Mouse (Mus musculus): ENCODE data around the gene Szrd1. TPM values are rescaled to one million over a fixed set of nuclear protein-coding genes. Genes with fewer than 3 reads are reported as not detected.

The Szrd1 gene
- polyA plus RNA-seq, 1 experiment = 136 TPM

- Histone ChIP-seq H3K36me3 (replicated peaks; ENCODE audit: low read length) (peaks cover 63% of the 10 kb centered on the region), H3K27me3 (replicated peaks) (no peaks in the 10 kb centered on the region), H3K4me1 (peaks cover 83% of the 10 kb centered on the region), H3K9me3 (no peaks in the 10 kb centered on the region), H3K4me3 (replicated peaks) (no peak overlapping the region)
- TF ChIP-seq GATA1 (IDR thresholded peaks at IDR 0.05; ENCODE audit: borderline replicate concordance, low read length) = no peak
- no peak for TF ChIP-seq FLI1 (IDR thresholded peaks at IDR 0.05; ENCODE audit: low read length)
Measured at GRCm38 (mm10) chr4:141074109-141074508, 65.5 kb downstream of the Szrd1 start.

GRCm38 (mm10) chr4:141073661-141074060, 65.9 kb downstream of the Szrd1 start:
- H3K27me3 ChIP-seq (replicated peaks) = no peaks in the 10 kb centered on the region
- H3K9me3 ChIP-seq = no peaks in the 10 kb centered on the region
- H3K4me1 ChIP-seq = peaks cover 87% of the 10 kb centered on the region
- H3K4me3 ChIP-seq (replicated peaks) = no peak overlapping the region
- H3K36me3 ChIP-seq (replicated peaks; ENCODE audit: low read length) = peaks cover 68% of the 10 kb centered on the region
- TF ChIP-seq FLI1 (IDR thresholded peaks at IDR 0.05; ENCODE audit: low read length) (no peak), GATA1 (IDR thresholded peaks at IDR 0.05; ENCODE audit: borderline replicate concordance, low read length) (no peak)

GRCm38 (mm10) chr4:141072502-141072901, 67.1 kb downstream of the Szrd1 start:
- no peak for TF ChIP-seq GATA1 (IDR thresholded peaks at IDR 0.05; ENCODE audit: borderline replicate concordance, low read length)
- TF ChIP-seq FLI1 (IDR thresholded peaks at IDR 0.05; ENCODE audit: low read length) = no peak
- H3K4me1 ChIP-seq = peaks cover 86% of the 10 kb centered on the region
- peaks cover 79% of the 10 kb centered on the region for H3K36me3 ChIP-seq (replicated peaks; ENCODE audit: low read length)

GRCm38 (mm10) chr4:141069731-141070130, 69.8 kb downstream of the Szrd1 start:
- TF ChIP-seq GATA1 (IDR thresholded peaks at IDR 0.05; ENCODE audit: borderline replicate concordance, low read length) (no peak), FLI1 (IDR thresholded peaks at IDR 0.05; ENCODE audit: low read length) (no peak)
- Histone ChIP-seq H3K36me3 (replicated peaks; ENCODE audit: low read length) (peaks cover 99% of the 10 kb centered on the region), H3K9me3 (no peaks in the 10 kb centered on the region), H3K4me1 (peaks cover 65% of the 10 kb centered on the region), H3K4me3 (replicated peaks) (no peak overlapping the region), H3K27me3 (replicated peaks) (no peaks in the 10 kb centered on the region)

More at GRCm38 (mm10) chr4:141072502-141072901, 67.1 kb downstream of the Szrd1 start:
- H3K9me3 ChIP-seq = no peaks in the 10 kb centered on the region
- H3K4me3 ChIP-seq (replicated peaks) = no peak overlapping the region
- no peaks in the 10 kb centered on the region for H3K27me3 ChIP-seq (replicated peaks)

- Histone ChIP-seq H3K4me3 (replicated peaks) (no peak overlapping the region), H3K36me3 (replicated peaks; ENCODE audit: low read length) (peaks cover 96% of the 10 kb centered on the region), H3K4me1 (peaks cover 54% of the 10 kb centered on the region)
Measured at GRCm38 (mm10) chr4:141068655-141069054, 70.9 kb downstream of the Szrd1 start.

GRCm38 (mm10) chr4:141067516-141068046, 72.0 kb downstream of the Szrd1 start:
- Histone ChIP-seq H3K36me3 (replicated peaks; ENCODE audit: low read length) (peaks cover 87% of the 10 kb centered on the region), H3K9me3 (no peaks in the 10 kb centered on the region), H3K4me3 (replicated peaks) (no peak overlapping the region), H3K4me1 (peaks cover 44% of the 10 kb centered on the region), H3K27me3 (replicated peaks) (no peaks in the 10 kb centered on the region)
- no peak for TF ChIP-seq FLI1 (IDR thresholded peaks at IDR 0.05; ENCODE audit: low read length)
- no peak for TF ChIP-seq GATA1 (IDR thresholded peaks at IDR 0.05; ENCODE audit: borderline replicate concordance, low read length)

More at GRCm38 (mm10) chr4:141068655-141069054, 70.9 kb downstream of the Szrd1 start:
- Histone ChIP-seq H3K27me3 (replicated peaks) (no peaks in the 10 kb centered on the region), H3K9me3 (no peaks in the 10 kb centered on the region)
- TF ChIP-seq FLI1 (IDR thresholded peaks at IDR 0.05; ENCODE audit: low read length) = no peak
- TF ChIP-seq GATA1 (IDR thresholded peaks at IDR 0.05; ENCODE audit: borderline replicate concordance, low read length) = no peak

- H3K9me3 ChIP-seq = no peaks in the 10 kb centered on the region
- H3K4me1 ChIP-seq = peaks cover 38% of the 10 kb centered on the region
- H3K4me3 ChIP-seq (replicated peaks) = no peak overlapping the region
- no peaks in the 10 kb centered on the region for H3K27me3 ChIP-seq (replicated peaks)
- TF ChIP-seq FLI1 (IDR thresholded peaks at IDR 0.05; ENCODE audit: low read length) (no peak), GATA1 (IDR thresholded peaks at IDR 0.05; ENCODE audit: borderline replicate concordance, low read length) (no peak)
- peaks cover 80% of the 10 kb centered on the region for H3K36me3 ChIP-seq (replicated peaks; ENCODE audit: low read length)
Measured at GRCm38 (mm10) chr4:141066709-141067515, 72.7 kb downstream of the Szrd1 start.

- no peaks in the 10 kb centered on the region for H3K27me3 ChIP-seq (replicated peaks)
- H3K9me3 ChIP-seq = no peaks in the 10 kb centered on the region
- TF ChIP-seq FLI1 (IDR thresholded peaks at IDR 0.05; ENCODE audit: low read length) (no peak), GATA1 (IDR thresholded peaks at IDR 0.05; ENCODE audit: borderline replicate concordance, low read length) (no peak)
- H3K4me3 ChIP-seq (replicated peaks) = peak overlapping the region; percentile 7
- H3K4me1 ChIP-seq = peaks cover 27% of the 10 kb centered on the region
- H3K36me3 ChIP-seq (replicated peaks; ENCODE audit: low read length) = peaks cover 63% of the 10 kb centered on the region
Measured at GRCm38 (mm10) chr4:141065123-141065522, 74.5 kb downstream of the Szrd1 start.

GRCm38 (mm10) chr4:141064104-141064659, 75.4 kb downstream of the Szrd1 start:
- peaks cover under 1% of the 10 kb centered on the region for H3K27me3 ChIP-seq (replicated peaks)

More at GRCm38 (mm10) chr4:141064104-141064659, 75.4 kb downstream of the Szrd1 start:
- peaks cover 53% of the 10 kb centered on the region for H3K36me3 ChIP-seq (replicated peaks; ENCODE audit: low read length)
- no peak overlapping the region for H3K4me3 ChIP-seq (replicated peaks)
- TF ChIP-seq GATA1 (IDR thresholded peaks at IDR 0.05; ENCODE audit: borderline replicate concordance, low read length) = no peak
- peaks cover 24% of the 10 kb centered on the region for H3K4me1 ChIP-seq
- no peaks in the 10 kb centered on the region for H3K9me3 ChIP-seq

Other genes starting within 250 kb of the Szrd1 start
- gene Padi2, start 233.4 kb downstream of the Szrd1 start, polyA plus RNA-seq (2012; ENCODE audit: insufficient read depth, low replicate concordance) = 3.3 and 3.8 TPM in 2 replicates
- 129 and 181 TPM in 2 replicates for gene Sdhb, start 178.6 kb downstream of the Szrd1 start, polyA plus RNA-seq (2012; ENCODE audit: insufficient read depth, low replicate concordance)
- 373 and 691 TPM in 2 replicates for gene Atp13a2, start 152.9 kb downstream of the Szrd1 start, polyA plus RNA-seq (2012; ENCODE audit: insufficient read depth, low replicate concordance)
- not detected in 2 replicates for gene Mfap2, start 129.4 kb downstream of the Szrd1 start, polyA plus RNA-seq (2012; ENCODE audit: insufficient read depth, low replicate concordance)
- 4.0 and 4.2 TPM in 2 replicates for gene Crocc, start 79.2 kb downstream of the Szrd1 start, polyA plus RNA-seq (2012; ENCODE audit: insufficient read depth, low replicate concordance)
- gene Necap2, start 61.4 kb downstream of the Szrd1 start, polyA plus RNA-seq (2012; ENCODE audit: insufficient read depth, low replicate concordance) = 110 and 207 TPM in 2 replicates
- not detected in 2 replicates for gene Spata21, start 51.4 kb downstream of the Szrd1 start, polyA plus RNA-seq (2012; ENCODE audit: insufficient read depth, low replicate concordance)
- 9.1 and 10.9 TPM in 2 replicates for gene Fbxo42, start 8.1 kb upstream of the Szrd1 start, polyA plus RNA-seq (2012; ENCODE audit: insufficient read depth, low replicate concordance)
- gene Rsg1, start 74.2 kb upstream of the Szrd1 start, polyA plus RNA-seq (2012; ENCODE audit: insufficient read depth, low replicate concordance) = not detected in 2 replicates
- gene Arhgef19, start 99.7 kb upstream of the Szrd1 start, polyA plus RNA-seq (2012; ENCODE audit: insufficient read depth, low replicate concordance) = 0.64 TPM in 1 of 2 replicates, not detected in the other
- not detected in 2 replicates for gene Epha2, start 161.5 kb upstream of the Szrd1 start, polyA plus RNA-seq (2012; ENCODE audit: insufficient read depth, low replicate concordance)
- gene Fam131c, start 228.4 kb upstream of the Szrd1 start, polyA plus RNA-seq (2012; ENCODE audit: insufficient read depth, low replicate concordance) = not detected in 2 replicates